Mouse (Mus musculus) CD4-positive naive resting alpha-beta T cell, adult 76 days (primary cell): ENCODE measurements around the gene Amer2. TPM values are rescaled to one million over a fixed set of nuclear protein-coding genes. Genes with fewer than 3 reads are reported as not detected.

Source experiments
- total RNA-seq: library from RNA; stranded (reverse); gene quantifications from one replicate; pipeline ENCODE4 v1.2.4, GENCODE M21; 2023

The Amer2 gene
- not detected for total RNA-seq

GRCm38 (mm10) chr14:60372821-60373309, at the start of gene Amer2:
Gene Amer2, plus strand, starts transcription at chr14:60373259.

Other genes with a start within 250 kb of the Amer2 start
- gene Atp8a2, start 176.1 kb upstream of the Amer2 start, total RNA-seq = 4.3 TPM
- not detected for gene Nupl1, start 121.8 kb upstream of the Amer2 start, total RNA-seq
- 71.5 TPM for gene Gm49336, start 121.8 kb upstream of the Amer2 start, total RNA-seq
- 46.4 TPM for gene Mtmr6, start 108.0 kb upstream of the Amer2 start, total RNA-seq